Mouse (Mus musculus): ENCODE measurements around the gene Klhl34. TPM values are rescaled to one million over a fixed set of nuclear protein-coding genes. Genes with fewer than 3 reads are reported as not detected.

Gene Klhl34
- total RNA-seq (2021): not detected
- long read RNA-seq, experiment 1: 0 reads
- long read RNA-seq, experiment 2: 0 reads

- DNase-seq: no peak
Observed at GRCm38 (mm10) chrX:157818207-157818920, at the start of gene Klhl34. TSS of gene Klhl34 (plus strand) at chrX:157818435.

- no peak for DNase-seq
Observed at GRCm38 (mm10) chrX:157801669-157802068, 16.6 kb upstream of the Klhl34 start.

GRCm38 (mm10) chrX:157809721-157810120, 8.5 kb upstream of the Klhl34 start:
- DNase-seq: no peak

GRCm38 (mm10) chrX:157817571-157818206, 546 bp upstream of the Klhl34 start:
- no peak for DNase-seq

GRCm38 (mm10) chrX:157818921-157819260, 656 bp downstream of the Klhl34 start:
- DNase-seq: no peak

- no peak for DNase-seq
Observed at GRCm38 (mm10) chrX:157829983-157830382, 11.7 kb downstream of the Klhl34 start.

Other genes starting within 250 kb of the Klhl34 start
- 1 to 10 TPM; 1.2 to 1.5 TPM for gene Yy2, start 249.4 kb upstream of the Klhl34 start, total RNA-seq (2021)
- 10 to 100 TPM; 22.7 to 26.8 TPM for gene Mbtps2, start 219.7 kb upstream of the Klhl34 start, total RNA-seq (2021)
- gene Smpx, start 119.5 kb upstream of the Klhl34 start, total RNA-seq (2021): 10 to 100 TPM; 23.4 to 34.4 TPM
- 1 to 10 TPM; 3.8 to 4.2 TPM for gene Cnksr2, start 224.9 kb downstream of the Klhl34 start, total RNA-seq (2021)